Mouse (Mus musculus): ENCODE results near the gene Pkd1l3. TPM values are rescaled to one million over a fixed set of nuclear protein-coding genes. Genes with fewer than 3 reads are reported as not detected.

Pkd1l3 gene
- total RNA-seq, 2 experiments from 2014 or later: 0.47 to 1.4 TPM

GRCm38 (mm10) chr8:109692443-109693145, 78.3 kb downstream of the Pkd1l3 start:
- DNase-seq (ENCODE audit: low spot score in 2 of 2): peak; percentile 15 to 24
- intact Hi-C loops (cut with DNase I): no loop called here

GRCm38 (mm10) chr8:109693146-109693900, 79.0 kb downstream of the Pkd1l3 start, which contains the start of gene Ist1:
TSS of gene Ist1 (minus strand) at chr8:109693260.
- intact Hi-C loops (cut with DNase I): no loop called here
- peak; percentile 98 to 99 for DNase-seq (ENCODE audit: low spot score in 2 of 2)

- intact Hi-C loops (cut with DNase I): no loop called here
- no peak for DNase-seq (ENCODE audit: low spot score in 2 of 2)
Measured at GRCm38 (mm10) chr8:109694154-109694553, 79.8 kb downstream of the Pkd1l3 start.

GRCm38 (mm10) chr8:109697754-109698153, 83.4 kb downstream of the Pkd1l3 start:
- intact Hi-C loops (cut with DNase I): no loop called here
- no peak for DNase-seq (ENCODE audit: low spot score in 2 of 2)

GRCm38 (mm10) chr8:109698477-109698876, 84.2 kb downstream of the Pkd1l3 start:
- no peak for DNase-seq (ENCODE audit: low spot score in 2 of 2)
- intact Hi-C loops (cut with DNase I): no loop called here

- intact Hi-C loops (cut with DNase I): no loop called here
- no peak for DNase-seq (ENCODE audit: low spot score in 2 of 2)
Measured at GRCm38 (mm10) chr8:109704565-109705319, 90.4 kb downstream of the Pkd1l3 start.

- intact Hi-C loops (cut with DNase I): no loop called here
Measured at GRCm38 (mm10) chr8:109705320-109706075, 91.2 kb downstream of the Pkd1l3 start, which contains the start of gene Zfp821. TSS of gene Zfp821 (plus strand) at chr8:109705546.

GRCm38 (mm10) chr8:109706076-109706873, 92.0 kb downstream of the Pkd1l3 start:
- intact Hi-C loops (cut with DNase I): no loop called here
- DNase-seq (ENCODE audit: low spot score in 2 of 2): no peak

More at GRCm38 (mm10) chr8:109705320-109706075, 91.2 kb downstream of the Pkd1l3 start, which contains the start of gene Zfp821:
- DNase-seq (ENCODE audit: low spot score in 2 of 2): peak; percentile 92 to 93

GRCm38 (mm10) chr8:109706874-109707237, 92.5 kb downstream of the Pkd1l3 start:
- intact Hi-C loops (cut with DNase I): no loop called here
- peak; percentile 74 to 75 for DNase-seq (ENCODE audit: low spot score in 2 of 2)

- intact Hi-C loops (cut with DNase I): no loop called here
- DNase-seq (ENCODE audit: low spot score in 2 of 2): no peak
Measured at GRCm38 (mm10) chr8:109707921-109708320, 93.6 kb downstream of the Pkd1l3 start.

- peak in 1 of 2 experiments; percentile 32 for DNase-seq (ENCODE audit: low spot score in 2 of 2)
- intact Hi-C loops (cut with DNase I): no loop called here
Measured at GRCm38 (mm10) chr8:109712521-109712920, 98.2 kb downstream of the Pkd1l3 start.

- intact Hi-C loops (cut with DNase I): no loop called here
- DNase-seq (ENCODE audit: low spot score in 2 of 2): no peak
Measured at GRCm38 (mm10) chr8:109714961-109715360, 100.6 kb downstream of the Pkd1l3 start.

Other genes starting within 250 kb of the Pkd1l3 start
- under 1 TPM; 0.22 to 0.32 TPM for gene Pmfbp1, start 120.5 kb upstream of the Pkd1l3 start, total RNA-seq (2021)
- 10 to 100 TPM; 22.8 to 24.4 TPM for gene Dhx38, start 48.7 kb upstream of the Pkd1l3 start, total RNA-seq (2021)
- 10 to 100 TPM; 12.2 to 13.3 TPM for gene Txnl4b, start 48.6 kb upstream of the Pkd1l3 start, total RNA-seq (2021)
- gene Hp, start 35.3 kb upstream of the Pkd1l3 start, total RNA-seq (2021): not detected
- gene Dhodh, start 5.8 kb upstream of the Pkd1l3 start, total RNA-seq (2021): 10 to 100 TPM; 20.4 to 20.8 TPM
- gene Ist1, start 78.7 kb downstream of the Pkd1l3 start, total RNA-seq (2021): 10 to 100 TPM; 75.4 to 77.3 TPM
- gene Zfp821, start 91.0 kb downstream of the Pkd1l3 start, total RNA-seq (2021): 10 to 100 TPM; 55.9 to 57.1 TPM
- 10 to 100 TPM; 41.4 to 41.8 TPM for gene Atxn1l, start 123.2 kb downstream of the Pkd1l3 start, total RNA-seq (2021)
- gene Ap1g1, start 164.0 kb downstream of the Pkd1l3 start, total RNA-seq (2021): 10 to 100 TPM; 87.0 to 89.6 TPM

Measured in left cerebral cortex, postnatal 14 days (tissue).